Mouse (Mus musculus) cerebellum, adult (tissue): Measurements from ENCODE around the gene Gm5737.

Source experiments
- ATAC-seq: cut with Nextera tagmentation; 2 replicates; pipeline ENCODE4 v1.9.2; 2017; ENCODE audit warnings: mild to moderate bottlenecking, moderate library complexity, mixed read lengths; ENCODE audit not compliant: insufficient number of reproducible peaks, low FRiP score, low TSS enrichment

Gene Gm5737

GRCm38 (mm10) chr7:120874764-120875539, 62.8 kb downstream of the Gm5737 start:
- no peak for ATAC-seq

- no peak for ATAC-seq
These were observed 63.6 kb downstream of the Gm5737 start for GRCm38 (mm10) chr7:120875540-120876388.

GRCm38 (mm10) chr7:120878271-120878670, 66.1 kb downstream of the Gm5737 start:
- peak; percentile 40; the same call in 1 of the 2 replicates for ATAC-seq

GRCm38 (mm10) chr7:120879972-120880371, 67.8 kb downstream of the Gm5737 start:
- ATAC-seq: no peak

GRCm38 (mm10) chr7:120880770-120881169, 68.6 kb downstream of the Gm5737 start:
- ATAC-seq: no peak
